Mouse (Mus musculus) layer of hippocampus, adult 18-20 months (tissue): ENCODE measurements around the gene Gm49416. TPM values are rescaled to one million over a fixed set of nuclear protein-coding genes. Genes with fewer than 3 reads are reported as not detected.

Experiments
- microRNA-seq, 2 experiments: library from miRNA; unstranded; fragments of <30 nt; microRNA quantifications; one replicate each; pipeline ENCODE4 v1.2.0; 2021
- total RNA-seq, 2 experiments: library from RNA; stranded (reverse); gene quantifications; 2 replicates each; pipeline ENCODE4 v1.2.3; 2021

Gene Gm49416
- total RNA-seq, 2 experiments from 2014 or later = 2.4 to 5.1 TPM

Small RNA genes within 50 kb of the gene (microRNA-seq; reads per million reads assigned to microRNA genes)
- 0 to 0.20 reads per million in 2 experiments for gene Mir5136

Other genes with a start within 250 kb of the Gm49416 start
- gene Chrm1, start 225.1 kb upstream of the Gm49416 start, total RNA-seq = 100 to 1,000 TPM; 178 to 184 TPM
- gene Slc3a2, start 165.6 kb upstream of the Gm49416 start, total RNA-seq = 100 to 1,000 TPM; 145 to 153 TPM
- 10 to 100 TPM; 53.0 to 55.2 TPM for gene Wdr74, start 153.1 kb upstream of the Gm49416 start, total RNA-seq
- gene 1700092M07Rik, start 148.2 kb upstream of the Gm49416 start, total RNA-seq = 1 to 10 TPM; 1.9 to 2.1 TPM
- 10 to 100 TPM; 59.5 to 63.6 TPM for gene Stx5a, start 147.5 kb upstream of the Gm49416 start, total RNA-seq
- gene Nxf1, start 131.9 kb upstream of the Gm49416 start, total RNA-seq = 10 to 100 TPM; 94.5 to 95.3 TPM
- 10 to 100 TPM; 69.1 to 74.4 TPM for gene Tmem223, start 117.9 kb upstream of the Gm49416 start, total RNA-seq
- 1 to 10 TPM; 8.6 to 9.6 TPM for gene Tmem179b, start 114.5 kb upstream of the Gm49416 start, total RNA-seq
- 10 to 100 TPM; 12.8 to 13.8 TPM for gene Taf6l, start 102.5 kb upstream of the Gm49416 start, total RNA-seq
- 100 to 1,000 TPM; 106 to 111 TPM for gene Polr2g, start 90.3 kb upstream of the Gm49416 start, total RNA-seq
- 1 to 10 TPM; 6.7 to 7.0 TPM for gene Zbtb3, start 86.4 kb upstream of the Gm49416 start, total RNA-seq
- gene Ttc9c, start 69.6 kb upstream of the Gm49416 start, total RNA-seq = 10 to 100 TPM; 39.9 to 41.1 TPM
- gene Hnrnpul2, start 68.9 kb upstream of the Gm49416 start, total RNA-seq = 100 to 1,000 TPM; 120 to 125 TPM
- not detected for gene AC129217.1, start 59.2 kb upstream of the Gm49416 start, total RNA-seq
- 10 to 100 TPM; 94.8 to 97.6 TPM for gene Bscl2, start 51.5 kb upstream of the Gm49416 start, total RNA-seq
- gene Gng3, start 49.7 kb upstream of the Gm49416 start, total RNA-seq = 100 to 1,000 TPM; 153 TPM
- under 1 TPM; 0.42 to 0.68 TPM for gene Lrrn4cl, start 38.2 kb upstream of the Gm49416 start, total RNA-seq
- 100 to 1,000 TPM; 103 to 109 TPM for gene Ubxn1, start 17.4 kb upstream of the Gm49416 start, total RNA-seq
- gene Uqcc3, start 8.0 kb upstream of the Gm49416 start, total RNA-seq = 10 to 100 TPM; 30.2 to 30.4 TPM
- 1 to 10 TPM; 4.6 to 7.6 TPM for gene Lbhd1, start 5.2 kb upstream of the Gm49416 start, total RNA-seq
- gene Gm49403, start 5.0 kb upstream of the Gm49416 start, total RNA-seq = not detected
- gene 1810009A15Rik, start 73 bp upstream of the Gm49416 start, total RNA-seq = 10 to 100 TPM; 24.2 to 30.3 TPM
- gene Ints5, start 4.1 kb downstream of the Gm49416 start, total RNA-seq = 10 to 100 TPM; 25.6 to 26.3 TPM
- gene Ganab, start 9.1 kb downstream of the Gm49416 start, total RNA-seq = 100 to 1,000 TPM; 104 to 112 TPM
- 100 to 1,000 TPM; 166 to 169 TPM for gene B3gat3, start 31.4 kb downstream of the Gm49416 start, total RNA-seq
- 1 to 10 TPM; 4.7 to 6.6 TPM for gene Rom1, start 40.4 kb downstream of the Gm49416 start, total RNA-seq
- gene Eml3, start 40.6 kb downstream of the Gm49416 start, total RNA-seq = 10 to 100 TPM in 1 of 2 experiments, 1 to 10 TPM in 1; 9.8 to 10.4 TPM
- gene Mta2, start 52.9 kb downstream of the Gm49416 start, total RNA-seq = 10 to 100 TPM; 51.6 to 53.4 TPM
- 10 to 100 TPM; 21.9 to 22.5 TPM for gene Tut1, start 64.9 kb downstream of the Gm49416 start, total RNA-seq
- 100 to 1,000 TPM; 257 to 269 TPM for gene Eef1g, start 78.1 kb downstream of the Gm49416 start, total RNA-seq
- gene Ahnak, start 100.4 kb downstream of the Gm49416 start, total RNA-seq = 10 to 100 TPM; 18.1 to 19.9 TPM
- not detected for gene Scgb1a1, start 199.0 kb downstream of the Gm49416 start, total RNA-seq
- 100 to 1,000 TPM; 151 to 160 TPM for gene Asrgl1, start 246.7 kb downstream of the Gm49416 start, total RNA-seq